Mouse (Mus musculus) gastrocnemius, adult 18-20 months (tissue): ENCODE measurements around the gene Unc45a. TPM values are rescaled to one million over a fixed set of nuclear protein-coding genes. Genes with fewer than 3 reads are reported as not detected.
A peak's percentile ranks its signal among the peaks of the same experiment; 100 is the strongest.
"Not testable (repeated sequence)": the region's sequence is repeated elsewhere in the genome, so short reads cannot be mapped to it uniquely, and the experiment has no call there.

Experiments
- DNase-seq: peaks from one replicate; pipeline ENCODE4 v3.0.0; 2021; ENCODE audit warnings: low spot score
- total RNA-seq, 2 experiments: library from RNA; stranded (reverse); gene quantifications; 2 replicates each; pipeline ENCODE4 v1.2.3; 2021

The Unc45a gene
- total RNA-seq, 2 experiments from 2014 or later: 9.9 to 10.1 TPM

- DNase-seq: no peak
Measured at GRCm38 (mm10) chr7:80330278-80330677, 10.5 kb downstream of the Unc45a start.

- no peak for DNase-seq
Measured at GRCm38 (mm10) chr7:80326076-80326475, 14.7 kb downstream of the Unc45a start.

- no peak for DNase-seq
Measured at GRCm38 (mm10) chr7:80325292-80325868, 15.4 kb downstream of the Unc45a start.

GRCm38 (mm10) chr7:80324816-80325119 lies 16.0 kb downstream of the Unc45a start:
- DNase-seq: not testable (repeated sequence)

- DNase-seq: peak; percentile 94
Measured at GRCm38 (mm10) chr7:80324043-80324815, 16.6 kb downstream of the Unc45a start, which contains the start of gene Rccd1. Gene Rccd1 (minus strand): TSS chr7:80324454.

- DNase-seq: no peak
Measured at GRCm38 (mm10) chr7:80323336-80323735, 17.5 kb downstream of the Unc45a start.

GRCm38 (mm10) chr7:80319846-80320496 lies 20.8 kb downstream of the Unc45a start:
- no peak for DNase-seq

- DNase-seq: no peak
Measured at GRCm38 (mm10) chr7:80318670-80319069, 22.1 kb downstream of the Unc45a start.

GRCm38 (mm10) chr7:80317439-80318115 lies 23.2 kb downstream of the Unc45a start:
- no peak for DNase-seq

GRCm38 (mm10) chr7:80315733-80316132 lies 25.1 kb downstream of the Unc45a start:
- no peak for DNase-seq

GRCm38 (mm10) chr7:80310771-80311170 lies 30.0 kb downstream of the Unc45a start:
- DNase-seq: no peak

GRCm38 (mm10) chr7:80307766-80308165 lies 33.0 kb downstream of the Unc45a start:
- no peak for DNase-seq

GRCm38 (mm10) chr7:80301522-80301921 lies 39.3 kb downstream of the Unc45a start:
- no peak for DNase-seq

- DNase-seq: no peak
Measured at GRCm38 (mm10) chr7:80299568-80299967, 41.2 kb downstream of the Unc45a start.

- no peak for DNase-seq
Measured at GRCm38 (mm10) chr7:80298754-80299153, 42.1 kb downstream of the Unc45a start.

- no peak for DNase-seq
Measured at GRCm38 (mm10) chr7:80297041-80297440, 43.8 kb downstream of the Unc45a start.

- no peak for DNase-seq
Measured at GRCm38 (mm10) chr7:80296462-80296861, 44.3 kb downstream of the Unc45a start.

- no peak for DNase-seq
Measured at GRCm38 (mm10) chr7:80294764-80295648, 45.8 kb downstream of the Unc45a start.

GRCm38 (mm10) chr7:80294062-80294763 lies 46.6 kb downstream of the Unc45a start, which contains the start of gene Prc1:
Gene Prc1 (plus strand): TSS chr7:80294450.
- peak; percentile 98 for DNase-seq

GRCm38 (mm10) chr7:80287736-80288135 lies 53.1 kb downstream of the Unc45a start:
- DNase-seq: no peak
